Comparison of ENCODE assay signal across 8 mouse cellular contexts in genomic region chr4:47050167-47050566, GRCm38 (mm10). TPM values are rescaled to one million over a fixed set of nuclear protein-coding genes. Genes with fewer than 3 reads are reported as not detected.
DNase-seq lines count a peak whose midpoint lies in the region; ATAC-seq and TF ChIP-seq lines count a peak whose summit lies in the region.

No protein-coding gene starts in this region.

- peak; percentile 76 to 92 (median 81) for TF ChIP-seq CTCF in MEL (IDR thresholded peaks at IDR 0.05 in 2 of 3, conservative IDR thresholded peaks at IDR 0.05 in 1 of 3; ENCODE audit: control insufficient read depth in 1 of 3, insufficient read depth in 1 of 3, low read depth in 2 of 3, low read length in 3 of 3, poor library complexity in 1 of 3, severe bottlenecking in 1 of 3)
- peak; percentile 98 for TF ChIP-seq CTCF in lung, postnatal 0 days (IDR thresholded peaks at IDR 0.05)

- no peak overlapping the region for H3K4me2 ChIP-seq in forebrain, embryonic 16.5 days (ENCODE audit: low read length)
- H3K4me2 ChIP-seq in lung, postnatal 0 days (replicated peaks; ENCODE audit: low read depth, low read length) = no peak overlapping the region

- no peaks in the 10 kb centered on the region for H3K4me1 ChIP-seq in MEL (ENCODE audit: control insufficient read depth in 1 of 2, insufficient read depth in 2 of 2, low read length in 2 of 2)
- H3K4me1 ChIP-seq in forebrain, embryonic 16.5 days (replicated peaks; ENCODE audit: control insufficient read depth, insufficient read depth, low read length) = peaks cover 2% of the 10 kb centered on the region; the same call in 1 of the 2 replicates
- no peaks in the 10 kb centered on the region for H3K4me1 ChIP-seq in lung, postnatal 0 days (ENCODE audit: insufficient read depth, low read depth, low read length)

- no peak for TF ChIP-seq EP300 in MEL (IDR thresholded peaks at IDR 0.05; ENCODE audit: low read depth in 1 of 2, low read length in 2 of 2)
- no peak for TF ChIP-seq EP300 in lung, postnatal 0 days (IDR thresholded peaks at IDR 0.05)

- H3K9me3 ChIP-seq in MEL (replicated peaks; ENCODE audit: insufficient read depth, low read length) = no peaks in the 10 kb centered on the region
- no peaks in the 10 kb centered on the region for H3K9me3 ChIP-seq in forebrain, embryonic 16.5 days (ENCODE audit: control insufficient read depth, low read length)
- H3K9me3 ChIP-seq in lung, postnatal 0 days (ENCODE audit: low read length) = no peaks in the 10 kb centered on the region

- TF ChIP-seq RAD21 in MEL (IDR thresholded peaks at IDR 0.05; ENCODE audit: low read depth, low read length) = peak; percentile 72

- H3K9ac ChIP-seq in MEL (ENCODE audit: control insufficient read depth, low read depth, low read length, poor library complexity, severe bottlenecking) = no peak overlapping the region
- no peak overlapping the region for H3K9ac ChIP-seq in forebrain, embryonic 16.5 days (replicated peaks; ENCODE audit: low read depth, low read length)
- no peak overlapping the region for H3K9ac ChIP-seq in lung, postnatal 0 days (replicated peaks; ENCODE audit: low read depth)

- WGBS in forebrain, embryonic 16.5 days = 0% methylated on average over 1 of the region's 1 CpGs
- 0% methylated on average over 1 of the region's 1 CpGs for WGBS in lung, postnatal 0 days

- no peak for TF ChIP-seq POLR2A in MEL (IDR thresholded peaks at IDR 0.05; ENCODE audit: control insufficient read depth in 1 of 2, insufficient read depth in 1 of 2, low read depth in 1 of 2, low read length in 2 of 2, poor library complexity in 1 of 2)

- no peak overlapping the region for H3K27ac ChIP-seq in MEL (ENCODE audit: control insufficient read depth, low read depth, low read length)
- no peak overlapping the region for H3K27ac ChIP-seq in forebrain, embryonic 16.5 days (ENCODE audit: low read length)
- no peak overlapping the region for H3K27ac ChIP-seq in lung, postnatal 0 days (ENCODE audit: low read length)

- H3K36me3 ChIP-seq in MEL (ENCODE audit: control insufficient read depth in 1 of 2, insufficient read depth in 2 of 2, low read length in 2 of 2) = no peaks in the 10 kb centered on the region
- no peaks in the 10 kb centered on the region; the same call in 1 of the 2 replicates for H3K36me3 ChIP-seq in forebrain, embryonic 16.5 days (ENCODE audit: control insufficient read depth, insufficient read depth)
- H3K36me3 ChIP-seq in lung, postnatal 0 days (ENCODE audit: insufficient read depth, low read length) = no peaks in the 10 kb centered on the region

- H3K27me3 ChIP-seq in MEL (ENCODE audit: control insufficient read depth in 1 of 2, insufficient read depth in 2 of 2, low read length in 2 of 2) = no peaks in the 10 kb centered on the region
- no peaks in the 10 kb centered on the region for H3K27me3 ChIP-seq in forebrain, embryonic 16.5 days (replicated peaks; ENCODE audit: control insufficient read depth, insufficient read depth, low read length)
- 0 out of 2 replicates have a peak, but pooled peaks cover 3% of the 10 kb centered on the region for H3K27me3 ChIP-seq in lung, postnatal 0 days (replicated peaks; ENCODE audit: insufficient read depth, low read length)

- ATAC-seq in forebrain, embryonic 16.5 days = peak; percentile 61
- peak; percentile 60 for ATAC-seq in lung, postnatal 0 days

- peak; percentile 61 for DNase-seq in MEL (ENCODE audit: low read depth, low spot score)
- peak; percentile 88 to 95 for DNase-seq in cerebellum, adult 18-20 months
- DNase-seq in heart, postnatal 4 days = peak; percentile 94
- peak; percentile 82 to 96 for DNase-seq in layer of hippocampus, adult 8-10 months (ENCODE audit: low spot score in 2 of 2)
- DNase-seq in lung, postnatal 0 days (ENCODE audit: low spot score) = peak; percentile 62
- peak; percentile 84 for DNase-seq in ovary, postnatal 36 days (ENCODE audit: low spot score)
- peak; percentile 86 for DNase-seq in thymus, postnatal 14 days

- no peaks in the 10 kb centered on the region for H3K79me2 ChIP-seq in MEL (ENCODE audit: control insufficient read depth, insufficient read depth, low read length, poor library complexity)

- no peak overlapping the region for H3K4me3 ChIP-seq in MEL (ENCODE audit: control insufficient read depth in 1 of 2, insufficient read depth in 1 of 2, low read depth in 2 of 2, low read length in 2 of 2)
- no peak overlapping the region for H3K4me3 ChIP-seq in forebrain, embryonic 16.5 days (replicated peaks; ENCODE audit: low read length)
- no peak overlapping the region for H3K4me3 ChIP-seq in lung, postnatal 0 days (ENCODE audit: low read depth, low read length)

TF ChIP-seq in MEL, 35 proteins besides CTCF, POLR2A, EP300 and RAD21:
- TF ChIP-seq SMC3 (IDR thresholded peaks at IDR 0.05; ENCODE audit: low read depth, low read length) (peak; percentile 70), HCFC1 (IDR thresholded peaks at IDR 0.05; ENCODE audit: low read depth, low read length) (no peak), CHD1 (IDR thresholded peaks at IDR 0.05; ENCODE audit: low read depth, low read length) (no peak)

RNA-seq across cellular contexts. Expression of gene Anks6, which starts 7.1 kb away (rescaled TPM):
- total RNA-seq in MEL (2012; rRNA removed) = not detected in 2 replicates
- polyA plus RNA-seq in MEL (2012; ENCODE audit: insufficient read depth in 1 of 2, insufficient read length in 2 of 2, low read depth in 1 of 2, low replicate concordance in 2 of 2, missing spikeins in 1 of 2) = not detected
- 4.6 and 4.9 TPM in 2 replicates for polyA plus RNA-seq in forebrain, embryonic 16.5 days (2015; fragmentation: Nextera tagmentation; extraction: Ambion mirVana)
- total RNA-seq in heart, postnatal 4 days (2021) = 1 to 10 TPM; 5.1 to 5.5 TPM
- total RNA-seq in layer of hippocampus, adult 8-10 months (2022) = 10 to 100 TPM; 19.5 to 30.3 (median 23.8) TPM
- 1.4 TPM in 2 replicates for polyA plus RNA-seq in lung, postnatal 0 days (2015; fragmentation: Nextera tagmentation; extraction: Ambion mirVana)

RNA-seq across cellular contexts. Expression of gene Galnt12, which starts 41.5 kb away (rescaled TPM):
- total RNA-seq in MEL (2012; rRNA removed) = not detected in 2 replicates
- not detected for polyA plus RNA-seq in MEL (2012; ENCODE audit: insufficient read depth in 1 of 2, insufficient read length in 2 of 2, low read depth in 1 of 2, low replicate concordance in 2 of 2, missing spikeins in 1 of 2)
- 0.50 and 0.85 TPM in 2 replicates for polyA plus RNA-seq in forebrain, embryonic 16.5 days (2015; fragmentation: Nextera tagmentation; extraction: Ambion mirVana)
- total RNA-seq in heart, postnatal 4 days (2021) = 1 to 10 TPM in 1 of 2 experiments, under 1 TPM in 1; 0.83 to 1.4 TPM
- 1 to 10 TPM in 3 of 4 experiments, under 1 TPM in 1; 0.87 to 1.7 (median 1.4) TPM for total RNA-seq in layer of hippocampus, adult 8-10 months (2022)
- 2.9 and 3.2 TPM in 2 replicates for polyA plus RNA-seq in lung, postnatal 0 days (2015; fragmentation: Nextera tagmentation; extraction: Ambion mirVana)

RNA-seq across cellular contexts. Expression of gene Gabbr2, which starts 58.5 kb away (rescaled TPM):
- total RNA-seq in MEL (2012; rRNA removed) = not detected in 2 replicates
- polyA plus RNA-seq in MEL (2012; ENCODE audit: insufficient read depth in 1 of 2, insufficient read length in 2 of 2, low read depth in 1 of 2, low replicate concordance in 2 of 2, missing spikeins in 1 of 2) = not detected
- polyA plus RNA-seq in forebrain, embryonic 16.5 days (2015; fragmentation: Nextera tagmentation; extraction: Ambion mirVana) = 3.9 and 5.5 TPM in 2 replicates
- total RNA-seq in heart, postnatal 4 days (2021) = under 1 TPM in 1 of 2 experiments, not detected in 1; 0.19 TPM
- total RNA-seq in layer of hippocampus, adult 8-10 months (2022) = 100 to 1,000 TPM; 175 to 209 (median 187) TPM
- polyA plus RNA-seq in lung, postnatal 0 days (2015; fragmentation: Nextera tagmentation; extraction: Ambion mirVana) = 0.02 TPM in 1 of 2 replicates, not detected in the other

Comparison
In these comparisons a context has a peak if more than half of its experiments do, and no peak if none do; other contexts are left out.
1. RNA of gene Gabbr2, which starts 58.5 kb away (total RNA-seq): 175 to 209 TPM in layer of hippocampus, adult 8-10 months; 0.19 TPM in heart, postnatal 4 days and not detected in MEL; every median in the first group is over 100 times any median in the second.
2. Peak in every context shown above with its lines, with median percentiles within 50 percentile points of each other: DNase-seq.